Mouse (Mus musculus) left cerebral cortex, adult 9 months (tissue): ENCODE measurements around the gene Olfr159.
"Not testable (repeated sequence)": the region's sequence is repeated elsewhere in the genome, so short reads cannot be mapped to it uniquely, and the experiment has no call there.

Experiments used
- DNase-seq, 2 experiments: peaks; one replicate each; pipeline ENCODE4 v3.0.0; 2022; ENCODE audit warnings: low spot score in 2 of 2

The Olfr159 gene

GRCm38 (mm10) chr4:43770909-43771308 lies at the start of gene Olfr159:
Olfr159 (minus strand) TSS chr4:43771009.
- DNase-seq = no peak

DNA sequence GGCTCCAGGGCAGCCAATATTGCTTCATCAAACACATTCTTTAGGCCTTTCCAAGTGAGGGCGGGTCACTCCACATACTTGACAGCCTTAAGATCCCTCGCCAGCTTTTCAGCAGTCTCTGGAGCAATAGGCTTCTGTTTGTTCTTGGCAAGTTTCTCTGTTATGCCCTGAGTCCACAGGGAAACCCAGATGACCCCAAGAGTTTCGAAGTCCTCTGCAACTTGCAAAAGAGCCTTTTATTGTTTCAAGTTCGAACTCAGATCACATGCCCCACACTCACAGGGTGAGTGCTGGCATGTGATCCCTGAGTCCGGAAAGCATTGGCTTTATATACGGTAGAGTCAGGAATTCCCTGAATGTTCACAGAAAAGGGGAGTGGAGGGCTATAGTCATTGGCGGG lies 28.1 kb upstream of the Olfr159 start:
- no peak for DNase-seq

DNA sequence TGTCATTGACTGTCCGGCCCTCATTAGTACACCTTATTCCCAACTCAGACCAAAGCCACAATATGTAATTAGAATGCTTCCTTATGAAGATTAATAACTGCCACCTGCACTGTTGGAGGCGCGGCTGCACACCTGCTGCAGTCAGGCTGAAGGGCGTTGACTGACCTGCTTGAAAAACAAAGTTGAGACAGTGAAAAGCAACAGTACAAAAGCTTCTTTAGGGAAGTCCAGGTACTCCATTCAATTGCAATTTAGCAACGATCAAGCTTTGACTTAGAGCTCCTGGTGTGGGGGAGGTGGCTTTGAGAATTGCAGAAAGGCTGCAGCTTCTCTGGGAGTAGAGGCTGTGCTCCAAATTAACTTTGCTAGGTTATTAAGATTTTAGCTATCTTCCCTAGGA lies 25.0 kb upstream of the Olfr159 start:
- DNase-seq = not testable (repeated sequence)

DNA sequence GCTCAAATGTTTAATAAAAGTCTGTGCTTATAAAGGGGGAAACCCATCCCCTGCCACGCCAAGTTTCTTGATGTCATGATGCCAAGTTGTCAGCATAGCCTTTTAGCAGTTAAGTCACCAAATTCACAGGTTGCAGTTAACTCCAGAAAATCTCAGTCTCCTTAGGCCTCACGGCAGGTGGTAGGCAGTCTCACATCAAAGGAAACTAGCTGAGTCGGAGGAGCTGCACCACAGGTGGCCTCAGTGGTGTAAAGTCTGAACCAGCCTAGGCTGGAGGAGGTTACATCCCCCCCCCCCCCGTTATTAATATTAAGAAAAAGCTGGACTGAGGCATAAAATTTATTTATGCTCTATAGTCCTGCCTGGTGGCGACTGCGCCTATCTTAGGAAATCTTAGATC lies 24.5 kb upstream of the Olfr159 start:
- DNase-seq = no peak

DNA sequence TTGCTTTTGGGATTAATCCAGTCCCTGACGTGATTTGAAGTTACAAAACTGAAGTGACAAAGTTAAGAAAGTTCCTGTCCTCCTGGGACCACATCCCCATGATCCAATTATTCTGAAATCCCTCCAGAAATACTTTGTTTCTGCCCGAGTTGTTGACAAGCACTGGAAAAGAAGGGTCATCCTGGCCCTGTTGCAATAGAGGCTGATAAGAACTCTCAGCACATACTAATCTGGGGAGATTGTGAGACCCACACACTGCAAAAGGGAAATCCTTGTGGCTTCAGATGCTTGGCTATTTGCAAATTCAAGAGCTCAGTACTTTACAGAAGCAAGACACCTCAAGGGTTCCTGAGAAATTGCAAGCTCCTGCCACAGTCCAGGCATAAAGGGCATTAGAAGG lies 1.5 kb upstream of the Olfr159 start:
- no peak for DNase-seq

DNA sequence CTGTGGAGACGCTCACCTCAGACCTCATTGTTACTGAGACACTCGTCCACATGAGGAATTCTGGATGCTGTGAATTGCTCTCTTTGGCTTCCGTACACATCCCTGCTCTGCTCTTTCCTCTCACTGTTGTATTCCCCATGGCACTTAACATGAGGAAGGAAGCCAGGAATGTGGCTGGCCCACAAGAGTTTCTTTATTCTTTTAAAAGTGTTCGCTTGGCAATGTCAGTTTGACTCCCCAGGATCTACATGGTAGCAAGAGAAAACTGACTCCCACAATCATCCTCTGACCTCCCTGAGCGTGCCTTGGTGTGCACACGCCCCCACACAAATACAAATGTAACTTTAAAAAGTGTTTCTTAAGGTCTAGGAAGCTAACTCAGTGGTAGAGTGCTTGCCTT lies 817 bp upstream of the Olfr159 start:
- DNase-seq = no peak

GRCm38 (mm10) chr4:43769374-43769773 lies 1.4 kb downstream of the Olfr159 start:
- no peak for DNase-seq

DNA sequence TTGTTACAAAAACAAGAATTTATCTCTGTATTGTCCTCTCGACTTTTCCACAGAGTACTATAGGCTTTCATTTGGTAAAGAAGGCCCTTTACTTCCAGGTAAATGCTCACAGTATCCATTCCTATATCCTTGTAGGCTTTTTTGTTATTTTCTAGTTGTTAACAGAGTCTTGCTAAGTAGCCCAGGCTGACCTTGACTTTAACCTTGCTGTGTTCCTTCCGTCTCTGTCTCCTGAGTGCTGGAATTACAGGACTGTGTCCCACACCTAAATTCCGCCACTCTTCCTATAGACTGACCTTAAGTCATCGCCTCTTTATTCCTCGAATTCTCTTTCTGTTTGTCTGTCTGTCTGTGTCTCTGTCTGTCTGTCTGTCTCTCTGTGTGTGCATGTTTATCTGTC lies 2.5 kb downstream of the Olfr159 start:
- no peak for DNase-seq

- DNase-seq = peak in 1 of 2 experiments; percentile 67
These were observed 7.4 kb downstream of the Olfr159 start for GRCm38 (mm10) chr4:43763410-43763809.

- no peak for DNase-seq
These were observed 9.5 kb downstream of the Olfr159 start for GRCm38 (mm10) chr4:43761336-43761735.

DNA sequence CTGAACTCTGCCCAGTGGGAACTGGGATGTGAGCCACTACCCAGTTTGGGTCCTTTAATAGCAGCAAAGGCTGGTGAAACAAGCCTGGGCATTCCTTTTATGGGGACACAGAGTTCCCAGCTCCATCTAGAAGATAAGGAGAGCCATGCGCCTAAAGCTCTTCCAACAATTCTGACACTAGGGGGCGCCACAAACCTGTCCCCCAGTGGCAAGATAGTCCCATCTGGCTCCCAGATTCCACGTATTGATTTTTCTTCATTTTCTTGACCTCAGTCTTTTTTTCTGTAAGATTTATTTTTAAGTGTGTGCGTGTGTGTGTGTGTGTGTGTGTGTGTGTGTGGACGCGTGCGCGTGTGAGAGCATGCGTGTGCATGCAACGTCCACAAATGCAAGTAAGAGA lies 10.3 kb downstream of the Olfr159 start:
- peak in 1 of 2 experiments; percentile 7 for DNase-seq

- DNase-seq = peak in 1 of 2 experiments; percentile 20
These were observed 11.0 kb downstream of the Olfr159 start for GRCm38 (mm10) chr4:43759571-43760418.

GRCm38 (mm10) chr4:43757213-43757612 lies 13.6 kb downstream of the Olfr159 start:
- no peak for DNase-seq

DNA sequence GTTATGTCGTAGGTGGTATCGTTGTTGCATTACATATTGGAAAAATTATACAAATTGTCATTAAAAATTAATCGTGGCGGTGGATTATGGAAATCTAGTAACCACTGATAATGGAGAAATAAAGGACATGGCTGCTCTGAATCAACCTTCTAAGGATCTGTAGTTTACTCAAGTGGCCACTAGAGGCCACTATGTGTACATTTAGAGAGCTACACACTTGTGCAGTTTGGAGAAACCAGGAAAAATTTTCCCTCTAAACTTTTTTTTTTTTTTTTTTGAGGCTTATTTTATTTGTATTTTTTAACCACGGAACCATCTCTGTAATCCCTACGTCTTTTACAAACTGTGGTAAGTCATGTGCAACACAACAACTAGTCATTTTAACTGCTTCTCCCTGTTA lies 25.6 kb downstream of the Olfr159 start:
- peak in 1 of 2 experiments; percentile 32 for DNase-seq

DNA sequence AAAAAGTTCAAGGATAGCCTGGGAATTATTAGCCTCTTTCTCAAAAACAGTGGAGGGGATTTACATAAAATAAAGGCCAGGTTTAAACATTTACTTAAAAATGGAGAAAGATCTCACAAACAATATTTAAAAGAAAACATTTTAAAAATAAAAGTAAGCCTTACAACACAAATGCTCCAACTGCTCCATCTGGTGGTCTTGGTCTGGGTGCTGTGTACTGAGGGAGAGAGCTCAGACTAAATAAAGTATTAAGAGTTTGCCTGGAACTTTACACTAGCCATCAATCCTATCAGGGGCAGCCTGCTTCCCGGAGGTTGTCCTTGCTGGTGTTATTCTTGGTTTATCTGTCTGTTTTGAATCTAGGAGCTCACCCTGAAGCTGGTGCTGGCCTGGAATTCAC lies 27.7 kb downstream of the Olfr159 start:
- no peak for DNase-seq

GRCm38 (mm10) chr4:43742637-43743036 lies 28.2 kb downstream of the Olfr159 start:
- DNase-seq = no peak

GRCm38 (mm10) chr4:43741526-43741925 lies 29.3 kb downstream of the Olfr159 start:
- no peak for DNase-seq

DNA sequence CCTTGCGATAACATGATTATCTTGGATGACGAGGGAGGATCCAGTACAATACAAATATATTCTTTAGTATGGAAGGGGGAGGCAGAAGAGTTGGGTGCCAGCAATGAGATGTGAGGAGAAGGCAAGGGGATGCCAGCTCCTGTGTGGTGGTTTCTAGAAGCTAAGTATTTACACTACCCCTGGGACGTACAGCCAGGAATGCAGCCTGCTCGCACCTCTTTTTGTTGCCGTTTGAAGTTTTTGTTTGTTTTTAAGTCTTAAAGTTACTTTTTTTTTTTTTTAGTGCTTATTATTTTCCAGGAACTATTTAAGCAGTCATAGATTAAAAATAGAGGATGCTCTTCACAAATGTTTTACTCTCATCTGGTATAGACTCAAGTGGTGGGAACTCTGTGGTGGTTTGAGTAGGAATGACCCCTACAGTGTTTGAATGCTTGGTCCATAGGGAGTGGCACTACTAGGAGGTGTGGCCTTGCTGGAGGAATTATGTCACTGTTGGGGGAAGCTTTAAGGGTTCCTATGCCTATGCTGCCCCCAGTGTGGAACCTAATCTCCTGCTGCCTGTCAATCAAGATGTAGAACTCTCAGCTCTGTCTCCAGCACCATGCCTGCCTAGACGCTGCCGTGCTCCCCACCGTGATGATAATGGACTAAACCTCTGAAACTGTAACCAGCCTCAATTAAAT lies 31.7 kb downstream of the Olfr159 start:
- no peak for DNase-seq

DNA sequence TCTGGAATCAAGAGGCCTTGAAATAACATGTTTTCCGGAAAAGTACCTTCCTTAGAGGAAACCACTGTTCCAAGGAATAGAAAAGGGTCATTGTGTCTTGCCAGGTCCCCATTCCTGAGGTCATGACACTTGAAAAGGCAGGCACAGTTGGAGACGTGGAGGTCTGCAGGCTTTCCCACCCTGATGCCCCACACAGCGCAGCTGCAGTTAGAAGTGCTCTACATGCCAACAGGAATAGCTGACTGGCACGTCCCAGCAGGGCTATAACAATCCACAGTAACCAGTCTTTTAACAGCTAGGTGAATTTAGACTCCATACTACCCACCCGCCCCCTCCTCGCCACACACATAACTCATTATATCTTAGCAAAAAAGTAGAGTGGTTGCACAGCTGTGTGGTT lies 33.7 kb downstream of the Olfr159 start:
- no peak for DNase-seq

DNA sequence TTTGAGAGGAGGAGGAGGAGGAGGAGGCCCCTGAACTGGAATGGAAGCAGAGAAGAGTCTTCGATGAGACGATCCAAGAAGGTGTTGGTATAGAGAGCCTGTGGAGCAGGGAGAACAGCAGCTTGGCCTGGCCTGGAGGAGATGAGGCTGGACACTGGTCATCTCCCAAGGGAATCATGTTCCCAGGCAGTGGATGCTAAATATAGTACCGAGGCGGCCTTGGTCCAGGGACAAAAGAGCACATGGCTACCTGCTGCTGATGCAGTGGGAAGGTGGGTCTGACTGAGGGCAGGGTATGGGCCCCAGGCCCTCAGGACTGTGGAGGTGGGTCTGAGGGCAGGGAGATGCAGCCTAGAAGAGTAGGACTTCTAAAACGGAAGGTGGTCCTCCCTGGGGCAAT lies 37.6 kb downstream of the Olfr159 start:
- no peak for DNase-seq

- DNase-seq = no peak
These were observed 38.6 kb downstream of the Olfr159 start for GRCm38 (mm10) chr4:43732171-43732570.

GRCm38 (mm10) chr4:43730750-43731297 lies 40.0 kb downstream of the Olfr159 start:
- no peak for DNase-seq
